Mouse (Mus musculus) ES-Bruce4 (cell line): ENCODE measurements around the gene Rcc2.

Source experiments
- CTCF ChIP-seq: IDR thresholded peaks from one replicate; pipeline ENCODE4 v1.8.1; 2011; ENCODE audit warnings: low read depth, low read length
- EP300 ChIP-seq: IDR thresholded peaks from 2 replicates; pipeline ENCODE4 v1.6.1; 2011; ENCODE audit warnings: low read depth, low read length; ENCODE audit not compliant: insufficient read depth
- POLR2A ChIP-seq: IDR thresholded peaks from one replicate; pipeline ENCODE4 v1.8.1; 2011; ENCODE audit warnings: low read length; ENCODE audit not compliant: insufficient read depth

- TF ChIP-seq CTCF (no peak), POLR2A (no peak), EP300 (no peak)
Observed at GRCm38 (mm10) chr4:140700269-140701018, at the start of gene Rcc2.
